7 mouse cellular contexts compared by ENCODE assay signal in genomic region chr9:112454706-112455105, GRCm38 (mm10).
DNase-seq lines count a peak whose midpoint lies in the region; TF ChIP-seq lines count a peak whose summit lies in the region.

No protein-coding gene starts in this region.

- intact Hi-C loops in heart, adult 2 months (cut with DNase I) = no loop called here
- intact Hi-C loops in heart, postnatal 36 days (cut with DNase I) = no loop called here

- no peak overlapping the region for H3K27ac ChIP-seq in heart, adult 2 months

- no peaks in the 10 kb centered on the region for H3K4me1 ChIP-seq in heart, adult 2 months (ENCODE audit: control insufficient read depth, insufficient read depth, low read length)

- DNase-seq in cerebellum, adult 8-10 months = peak; percentile 96
- peak; percentile 27 for DNase-seq in embryo, embryonic 9.5 days (ENCODE audit: extremely low spot score)
- peak; percentile 47 for DNase-seq in kidney, postnatal 14 days
- DNase-seq in mesoderm, embryonic 11.5 days (ENCODE audit: low read depth, low spot score) = peak; percentile 56
- no peak for DNase-seq in heart, adult 2 months
- no peak for DNase-seq in heart, postnatal 36 days
- DNase-seq in spleen, adult 12 weeks (ENCODE audit: low spot score) = no peak

- H3K27me3 ChIP-seq in heart, adult 2 months (ENCODE audit: control insufficient read depth, insufficient read depth, low read length) = no peaks in the 10 kb centered on the region

- H3K9ac ChIP-seq in heart, adult 2 months (ENCODE audit: low read depth, low read length) = no peak overlapping the region

- no peak for TF ChIP-seq POLR2A in heart, adult 2 months (IDR thresholded peaks at IDR 0.05; ENCODE audit: insufficient read depth, low read depth, low read length)

- no peak for TF ChIP-seq CTCF in heart, adult 2 months (IDR thresholded peaks at IDR 0.05)

- TF ChIP-seq EP300 in heart, adult 2 months (IDR thresholded peaks at IDR 0.05; ENCODE audit: insufficient read depth, low read depth, low read length) = no peak

- no peak overlapping the region for H3K4me3 ChIP-seq in heart, adult 2 months

- WGBS in heart, adult 2 months = 58% methylated on average over 6 of the region's 6 CpGs

- H3K36me3 ChIP-seq in heart, adult 2 months (ENCODE audit: control insufficient read depth, insufficient read depth, low read length) = no peaks in the 10 kb centered on the region

- H3K79me2 ChIP-seq in heart, adult 2 months (replicated peaks; ENCODE audit: control insufficient read depth, insufficient read depth, low read length) = no peaks in the 10 kb centered on the region

Comparison
In these comparisons a context has a peak if more than half of its experiments do, and no peak if none do; other contexts are left out.
1. DNase-seq: peak in cerebellum, adult 8-10 months (single experiment), embryo, embryonic 9.5 days (single experiment), kidney, postnatal 14 days (single experiment) and mesoderm, embryonic 11.5 days (single experiment); none in heart, adult 2 months (0 of 2), heart, postnatal 36 days (0 of 2) and spleen, adult 12 weeks (single experiment).